Mouse (Mus musculus): ENCODE data around the gene Map3k5. TPM values are rescaled to one million over a fixed set of nuclear protein-coding genes. Genes with fewer than 3 reads are reported as not detected.

Gene Map3k5
- polyA plus RNA-seq, 1 experiment from 2014 or later, result 1.9 TPM

DNA sequence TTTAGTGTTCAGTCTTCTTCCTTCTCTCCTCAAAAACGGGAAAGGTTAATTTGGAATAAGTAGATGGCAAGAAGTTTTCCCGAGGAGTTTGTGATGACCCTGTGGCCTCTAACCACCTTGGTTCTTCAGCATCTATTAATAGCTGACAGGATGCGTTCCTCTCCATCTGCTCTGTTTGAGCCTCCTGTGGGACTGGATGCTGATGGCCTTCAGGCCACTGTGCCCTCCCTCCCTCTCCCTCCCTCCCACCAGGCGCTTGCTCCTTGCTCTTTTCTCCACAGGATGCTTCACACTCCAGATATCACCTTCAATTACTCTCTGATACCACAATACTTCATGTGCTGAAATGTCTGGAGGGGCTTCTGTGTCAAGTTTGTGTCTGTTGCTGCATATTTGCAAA is 224.5 kb downstream of the Map3k5 start:
- no peak for ATAC-seq (ENCODE audit: borderline replicate concordance, extremely low read depth, low FRiP score, low TSS enrichment)
- Histone ChIP-seq H3K4me2 (no peak overlapping the region), H3K27ac (no peak overlapping the region), H3K27me3 (no peaks in the 10 kb centered on the region), H3K4me1 (no peaks in the 10 kb centered on the region), H3K4me3 (no peak overlapping the region), H3K9me3 (no peaks in the 10 kb centered on the region), H3K36me3 (no peaks in the 10 kb centered on the region), H3K9ac (no peak overlapping the region)
- 43% methylated on average over 4 of the region's 4 CpGs for WGBS

GRCm38 (mm10) chr10:20159308-20159707 is 225.0 kb downstream of the Map3k5 start:
- no peak overlapping the region for H3K27ac ChIP-seq
- H3K27me3 ChIP-seq, result no peaks in the 10 kb centered on the region
- H3K4me3 ChIP-seq, result no peak overlapping the region

GRCm38 (mm10) chr10:20160914-20161313 is 226.6 kb downstream of the Map3k5 start:
- Histone ChIP-seq H3K27me3 (no peaks in the 10 kb centered on the region), H3K27ac (no peak overlapping the region), H3K4me2 (no peak overlapping the region), H3K9me3 (no peaks in the 10 kb centered on the region), H3K36me3 (no peaks in the 10 kb centered on the region), H3K4me1 (no peaks in the 10 kb centered on the region), H3K4me3 (no peak overlapping the region), H3K9ac (no peak overlapping the region)
- WGBS, result 48% methylated on average over 8 of the region's 8 CpGs
- ATAC-seq (ENCODE audit: borderline replicate concordance, extremely low read depth, low FRiP score, low TSS enrichment), result no peak

More at GRCm38 (mm10) chr10:20159308-20159707, 225.0 kb downstream of the Map3k5 start:
- 74% methylated on average over 5 of the region's 5 CpGs for WGBS
- no peak overlapping the region for H3K4me2 ChIP-seq
- H3K36me3 ChIP-seq, result no peaks in the 10 kb centered on the region
- H3K9me3 ChIP-seq, result no peaks in the 10 kb centered on the region
- H3K4me1 ChIP-seq, result no peaks in the 10 kb centered on the region
- H3K9ac ChIP-seq, result no peak overlapping the region
- ATAC-seq (ENCODE audit: borderline replicate concordance, extremely low read depth, low FRiP score, low TSS enrichment), result no peak

DNA sequence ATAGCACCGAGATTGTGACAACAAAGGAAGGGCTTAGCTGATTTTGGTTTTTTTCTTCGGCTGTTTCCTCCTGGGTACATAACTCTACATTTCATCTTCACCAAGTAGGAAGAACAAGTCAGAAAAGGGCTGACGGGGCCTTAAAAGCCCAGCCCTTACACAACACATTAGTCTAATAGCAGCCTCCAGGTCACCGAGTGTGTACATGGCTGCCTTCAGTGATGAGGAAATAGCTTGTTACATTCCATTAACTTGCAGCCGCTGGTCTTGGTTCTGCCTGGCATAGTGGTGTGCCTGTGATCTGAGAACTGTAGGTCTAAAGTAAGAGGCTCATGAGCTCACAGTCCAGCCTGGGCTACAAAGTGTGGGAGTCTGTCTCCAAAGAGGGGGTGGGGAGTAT is 230.5 kb downstream of the Map3k5 start:
- 78% methylated on average over 5 of the region's 5 CpGs for WGBS
- H3K36me3 ChIP-seq, result no peaks in the 10 kb centered on the region
- H3K4me3 ChIP-seq, result no peak overlapping the region
- H3K4me2 ChIP-seq, result no peak overlapping the region
- no peak overlapping the region for H3K9ac ChIP-seq
- no peak for ATAC-seq (ENCODE audit: borderline replicate concordance, extremely low read depth, low FRiP score, low TSS enrichment)
- no peak overlapping the region for H3K27ac ChIP-seq
- no peaks in the 10 kb centered on the region for H3K4me1 ChIP-seq
- H3K27me3 ChIP-seq, result no peaks in the 10 kb centered on the region
- H3K9me3 ChIP-seq, result no peaks in the 10 kb centered on the region

- H3K4me2 ChIP-seq, result no peak overlapping the region
- no peaks in the 10 kb centered on the region for H3K9me3 ChIP-seq
- no peak overlapping the region for H3K4me3 ChIP-seq
- H3K27ac ChIP-seq, result no peak overlapping the region
- H3K9ac ChIP-seq, result no peak overlapping the region
- H3K4me1 ChIP-seq, result peaks cover 14% of the 10 kb centered on the region
- WGBS, result 77% methylated on average over 11 of the region's 11 CpGs
- no peaks in the 10 kb centered on the region for H3K27me3 ChIP-seq
- no peak for ATAC-seq (ENCODE audit: borderline replicate concordance, extremely low read depth, low FRiP score, low TSS enrichment)
- H3K36me3 ChIP-seq, result no peaks in the 10 kb centered on the region
Measured at GRCm38 (mm10) chr10:20166797-20167196, 232.5 kb downstream of the Map3k5 start.

- H3K4me2 ChIP-seq, result no peak overlapping the region
- no peak overlapping the region for H3K9ac ChIP-seq
- H3K4me3 ChIP-seq, result no peak overlapping the region
- H3K36me3 ChIP-seq, result no peaks in the 10 kb centered on the region
- H3K27ac ChIP-seq, result no peak overlapping the region
- peaks cover 14% of the 10 kb centered on the region for H3K4me1 ChIP-seq
- no peaks in the 10 kb centered on the region for H3K9me3 ChIP-seq
- no peak for ATAC-seq (ENCODE audit: borderline replicate concordance, extremely low read depth, low FRiP score, low TSS enrichment)
- WGBS, result 86% methylated on average over 4 of the region's 4 CpGs
- no peaks in the 10 kb centered on the region for H3K27me3 ChIP-seq
Measured at GRCm38 (mm10) chr10:20167467-20167866, 233.2 kb downstream of the Map3k5 start.

DNA sequence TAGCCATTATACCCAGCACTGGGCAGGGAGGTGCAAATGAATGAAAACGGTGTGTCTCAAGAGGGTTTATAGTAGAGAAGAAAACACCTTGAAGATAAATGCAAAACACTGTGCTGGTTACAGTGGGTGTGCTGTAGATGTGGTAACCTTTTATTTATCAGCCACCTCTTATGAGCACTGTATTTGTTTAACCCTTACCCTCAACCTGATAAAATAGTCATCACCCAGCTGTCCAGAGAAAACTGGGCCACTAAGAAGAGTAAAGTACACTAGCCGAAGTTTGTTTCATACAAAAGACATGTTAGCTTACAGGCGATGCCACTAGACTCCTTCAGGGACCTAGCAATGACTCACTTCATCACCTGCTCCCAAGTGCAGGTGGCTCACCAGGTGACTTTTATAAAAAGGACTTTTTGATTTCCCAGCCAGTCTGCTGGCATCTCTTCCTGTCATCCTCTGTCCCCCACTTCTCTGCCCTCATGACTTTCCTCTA is 235.0 kb downstream of the Map3k5 start:
- no peaks in the 10 kb centered on the region for H3K27me3 ChIP-seq
- no peaks in the 10 kb centered on the region for H3K36me3 ChIP-seq
- no peak overlapping the region for H3K4me2 ChIP-seq
- H3K9ac ChIP-seq, result no peak overlapping the region
- no peak for ATAC-seq (ENCODE audit: borderline replicate concordance, extremely low read depth, low FRiP score, low TSS enrichment)
- H3K4me1 ChIP-seq, result peaks cover 14% of the 10 kb centered on the region
- H3K27ac ChIP-seq, result no peak overlapping the region
- WGBS, result 53% methylated on average over 3 of the region's 3 CpGs
- no peak overlapping the region for H3K4me3 ChIP-seq
- H3K9me3 ChIP-seq, result no peaks in the 10 kb centered on the region

DNA sequence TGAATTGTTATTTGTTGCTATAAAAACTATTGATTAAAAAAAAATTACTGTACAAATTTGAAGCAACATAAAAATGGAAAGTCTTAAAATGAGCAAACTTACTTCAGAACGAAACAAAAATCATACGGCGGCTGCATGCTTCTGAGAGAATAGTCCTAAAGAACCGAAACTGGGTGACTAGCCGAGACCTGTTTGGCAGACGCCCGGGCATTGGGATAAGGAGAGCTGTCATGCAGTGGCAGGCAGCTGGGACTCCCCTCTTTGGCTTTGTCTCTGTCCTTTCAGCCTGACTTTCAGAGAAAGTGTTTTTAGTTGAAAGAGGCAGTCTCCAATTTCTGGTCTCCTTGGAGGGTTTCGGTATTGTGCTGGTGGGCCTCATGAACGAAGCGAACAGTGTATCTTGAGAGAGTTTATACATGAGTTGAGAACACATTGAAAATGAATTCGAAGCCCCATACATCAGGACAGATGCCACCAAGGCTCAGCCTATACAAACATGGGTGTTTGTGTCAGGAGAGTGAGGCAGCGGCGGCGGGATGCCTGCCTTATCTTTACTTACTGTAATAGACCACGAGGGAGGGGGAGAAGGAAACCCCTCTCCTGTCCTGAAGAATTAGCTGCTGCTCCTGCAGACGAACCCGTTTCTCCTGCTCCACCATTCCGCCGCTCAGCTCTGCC is 235.8 kb downstream of the Map3k5 start:
- Histone ChIP-seq H3K27ac (0 out of 2 replicates have a peak overlapping the region, but pooled peaks have one; percentile 5), H3K36me3 (no peaks in the 10 kb centered on the region), H3K4me2 (peak overlapping the region; percentile 56), H3K9me3 (no peaks in the 10 kb centered on the region), H3K4me1 (peaks cover 14% of the 10 kb centered on the region), H3K9ac (peak overlapping the region; percentile 22; the same call in 1 of the 2 replicates), H3K4me3 (peak overlapping the region; percentile 18), H3K27me3 (no peaks in the 10 kb centered on the region)
- WGBS, result 20% methylated on average over 18 of the region's 19 CpGs
- no peak for ATAC-seq (ENCODE audit: borderline replicate concordance, extremely low read depth, low FRiP score, low TSS enrichment)

- H3K27ac ChIP-seq, result no peak overlapping the region
- ATAC-seq (ENCODE audit: borderline replicate concordance, extremely low read depth, low FRiP score, low TSS enrichment), result peak; percentile 95; the same call in 1 of the 2 replicates
- no peaks in the 10 kb centered on the region for H3K9me3 ChIP-seq
- peak overlapping the region; percentile 18 for H3K4me3 ChIP-seq
- H3K27me3 ChIP-seq, result no peaks in the 10 kb centered on the region
- H3K36me3 ChIP-seq, result no peaks in the 10 kb centered on the region
- peaks cover 14% of the 10 kb centered on the region for H3K4me1 ChIP-seq
- peak overlapping the region; percentile 56 for H3K4me2 ChIP-seq
- 23% methylated on average over 11 of the region's 11 CpGs for WGBS
- no peak overlapping the region for H3K9ac ChIP-seq
Measured at GRCm38 (mm10) chr10:20170605-20171088, 236.4 kb downstream of the Map3k5 start.

DNA sequence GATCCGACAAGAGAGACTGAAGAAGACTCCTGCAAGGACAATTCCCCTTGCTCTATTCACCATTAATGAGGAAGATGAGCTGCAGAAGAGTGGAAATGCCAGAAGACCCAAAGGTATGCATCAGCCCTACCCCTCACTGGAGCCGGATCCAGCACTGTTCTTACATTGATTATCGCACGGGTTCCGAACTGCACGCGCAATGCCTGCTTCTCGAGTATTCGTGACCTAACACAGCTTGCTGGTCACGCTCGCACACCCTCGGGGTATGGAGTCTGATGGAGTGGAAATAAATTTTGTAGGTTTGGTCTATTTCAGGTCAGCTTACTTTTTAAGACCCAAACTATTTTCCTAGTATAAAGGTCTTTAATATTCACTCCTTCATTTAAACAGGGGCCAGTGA is 236.9 kb downstream of the Map3k5 start:
- H3K4me3 ChIP-seq, result no peak overlapping the region
- H3K9me3 ChIP-seq, result no peaks in the 10 kb centered on the region
- H3K4me1 ChIP-seq, result peaks cover 14% of the 10 kb centered on the region
- H3K4me2 ChIP-seq, result peak overlapping the region; percentile 56; the same call in 1 of the 2 replicates
- H3K27ac ChIP-seq, result no peak overlapping the region
- WGBS, result 62% methylated on average over 12 of the region's 12 CpGs
- H3K36me3 ChIP-seq, result no peaks in the 10 kb centered on the region
- no peaks in the 10 kb centered on the region for H3K27me3 ChIP-seq
- ATAC-seq (ENCODE audit: borderline replicate concordance, extremely low read depth, low FRiP score, low TSS enrichment), result no peak
- H3K9ac ChIP-seq, result no peak overlapping the region

DNA sequence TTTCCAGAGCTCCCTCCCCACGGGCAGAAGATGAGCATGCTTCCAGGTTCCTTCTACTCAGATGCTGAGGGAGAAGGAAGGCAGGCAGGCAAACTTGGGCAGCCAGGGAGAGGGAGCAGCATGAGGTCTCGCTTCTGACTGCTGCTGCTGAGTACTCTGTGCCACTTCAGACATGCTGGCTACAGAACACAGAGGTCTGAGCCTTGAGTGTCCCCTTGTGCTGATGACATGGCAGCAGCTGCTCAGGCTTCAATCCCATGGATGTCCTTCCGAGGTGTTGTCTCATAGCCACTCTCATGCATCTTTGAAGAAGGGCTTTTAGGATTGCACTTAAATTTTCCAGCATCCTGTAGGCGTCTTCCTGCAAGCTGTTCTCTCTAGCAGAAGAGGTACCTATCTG is 237.5 kb downstream of the Map3k5 start:
- H3K9ac ChIP-seq, result no peak overlapping the region
- peaks cover 14% of the 10 kb centered on the region for H3K4me1 ChIP-seq
- WGBS, result 44% methylated on average over 4 of the region's 4 CpGs
- H3K9me3 ChIP-seq, result no peaks in the 10 kb centered on the region
- H3K4me2 ChIP-seq, result no peak overlapping the region
- H3K4me3 ChIP-seq, result no peak overlapping the region
- no peak overlapping the region for H3K27ac ChIP-seq
- no peak for ATAC-seq (ENCODE audit: borderline replicate concordance, extremely low read depth, low FRiP score, low TSS enrichment)
- no peaks in the 10 kb centered on the region for H3K27me3 ChIP-seq
- H3K36me3 ChIP-seq, result no peaks in the 10 kb centered on the region

GRCm38 (mm10) chr10:20173733-20174132 is 239.5 kb downstream of the Map3k5 start:
- Histone ChIP-seq H3K4me1 (peaks cover 14% of the 10 kb centered on the region), H3K9me3 (no peaks in the 10 kb centered on the region), H3K27me3 (no peaks in the 10 kb centered on the region), H3K4me2 (no peak overlapping the region), H3K27ac (no peak overlapping the region), H3K36me3 (no peaks in the 10 kb centered on the region), H3K4me3 (no peak overlapping the region), H3K9ac (no peak overlapping the region)
- no peak for ATAC-seq (ENCODE audit: borderline replicate concordance, extremely low read depth, low FRiP score, low TSS enrichment)
- 87% methylated on average over 4 of the region's 4 CpGs for WGBS

All from lung, embryonic 15.5 days (tissue).